Mouse (Mus musculus) embryonic fibroblast, embryonic 13.5 days (primary cell): ENCODE measurements at regions not wholly inside any gene's neighbourhood (a gene's known extent, or its start where the extent isn't known, plus 50 kb on each side); places are given as distances from the start of the nearest gene placed in this dataset.

Experiments used
- H3K27ac ChIP-seq: 2 replicates; pipeline ENCODE4 v1.5.1; 2012; ENCODE audit warnings: low read length, control low read depth, inconsistent platforms; ENCODE audit not compliant: insufficient read depth
- H3K4me1 ChIP-seq: 2 replicates; pipeline ENCODE4 v1.6.1; 2011; ENCODE audit warnings: low read length; ENCODE audit not compliant: control insufficient read depth, insufficient read depth
- H3K4me3 ChIP-seq: 2 replicates; pipeline ENCODE4 v1.5.1; 2011; ENCODE audit warnings: mild to moderate bottlenecking, control low read depth, low read length; ENCODE audit not compliant: insufficient read depth
- CTCF ChIP-seq: IDR thresholded peaks from 2 replicates; pipeline ENCODE4 v1.5.1; 2011; ENCODE audit warnings: mild to moderate bottlenecking, control low read depth, low read length, moderate library complexity, borderline replicate concordance; ENCODE audit not compliant: insufficient read depth
- POLR2A ChIP-seq: IDR thresholded peaks from 2 replicates; pipeline ENCODE4 v1.6.1; 2011; ENCODE audit warnings: low read depth, mild to moderate bottlenecking, control low read depth, low read length, moderate library complexity

GRCm38 (mm10) chr7:40245188-40245587 is 652.9 kb upstream of the Vstm2b start:
- Histone ChIP-seq H3K4me1 (no peaks in the 10 kb centered on the region), H3K27ac (no peak overlapping the region), H3K4me3 (no peak overlapping the region)
- no peak for TF ChIP-seq POLR2A
- no peak for TF ChIP-seq CTCF

GRCm38 (mm10) chr7:40248521-40248920 is 649.6 kb upstream of the Vstm2b start:
- Histone ChIP-seq H3K4me1 (no peaks in the 10 kb centered on the region), H3K27ac (no peak overlapping the region), H3K4me3 (no peak overlapping the region)
- no peak for TF ChIP-seq POLR2A
- TF ChIP-seq CTCF, result no peak

- H3K27ac ChIP-seq, result no peak overlapping the region
- no peaks in the 10 kb centered on the region for H3K4me1 ChIP-seq
- H3K4me3 ChIP-seq, result no peak overlapping the region
- TF ChIP-seq POLR2A, result no peak
- TF ChIP-seq CTCF, result no peak
Observed at GRCm38 (mm10) chr7:40253486-40253885, 644.6 kb upstream of the Vstm2b start.

- no peak for TF ChIP-seq POLR2A
- TF ChIP-seq CTCF, result no peak
Observed at GRCm38 (mm10) chr7:40257733-40258376, 640.3 kb upstream of the Vstm2b start.

GRCm38 (mm10) chr7:40258377-40258739 is 639.8 kb upstream of the Vstm2b start:
- Histone ChIP-seq H3K27ac (no peak overlapping the region), H3K4me3 (no peak overlapping the region), H3K4me1 (no peaks in the 10 kb centered on the region; the same call in 1 of the 2 replicates)
- TF ChIP-seq CTCF (no peak), POLR2A (no peak)

More at GRCm38 (mm10) chr7:40257733-40258376, 640.3 kb upstream of the Vstm2b start:
- H3K27ac ChIP-seq, result no peak overlapping the region
- no peaks in the 10 kb centered on the region; the same call in 1 of the 2 replicates for H3K4me1 ChIP-seq
- H3K4me3 ChIP-seq, result no peak overlapping the region

GRCm38 (mm10) chr7:40273459-40274072 is 624.6 kb upstream of the Vstm2b start:
- H3K4me1 ChIP-seq, result peaks cover 2% of the 10 kb centered on the region; the same call in 1 of the 2 replicates
- TF ChIP-seq POLR2A, result no peak
- no peak for TF ChIP-seq CTCF
- H3K4me3 ChIP-seq, result no peak overlapping the region
- no peak overlapping the region for H3K27ac ChIP-seq

GRCm38 (mm10) chr7:40275078-40275477 is 623.0 kb upstream of the Vstm2b start:
- TF ChIP-seq POLR2A (no peak), CTCF (no peak)

GRCm38 (mm10) chr7:40275658-40276057 is 622.5 kb upstream of the Vstm2b start:
- H3K4me1 ChIP-seq, result peaks cover 2% of the 10 kb centered on the region; the same call in 1 of the 2 replicates
- no peak overlapping the region for H3K27ac ChIP-seq
- TF ChIP-seq CTCF, result no peak
- no peak for TF ChIP-seq POLR2A
- no peak overlapping the region for H3K4me3 ChIP-seq

More at GRCm38 (mm10) chr7:40275078-40275477, 623.0 kb upstream of the Vstm2b start:
- Histone ChIP-seq H3K4me1 (peaks cover 2% of the 10 kb centered on the region; the same call in 1 of the 2 replicates), H3K27ac (no peak overlapping the region), H3K4me3 (no peak overlapping the region)

- no peak overlapping the region for H3K27ac ChIP-seq
Observed at GRCm38 (mm10) chr7:40276116-40276515, 622.0 kb upstream of the Vstm2b start.

GRCm38 (mm10) chr7:40290166-40290565 is 608.0 kb upstream of the Vstm2b start:
- Histone ChIP-seq H3K4me3 (no peak overlapping the region), H3K27ac (no peak overlapping the region), H3K4me1 (no peaks in the 10 kb centered on the region)
- TF ChIP-seq CTCF (no peak), POLR2A (no peak)

More at GRCm38 (mm10) chr7:40276116-40276515, 622.0 kb upstream of the Vstm2b start:
- no peak overlapping the region for H3K4me3 ChIP-seq
- TF ChIP-seq POLR2A, result no peak
- no peak for TF ChIP-seq CTCF
- H3K4me1 ChIP-seq, result peaks cover 2% of the 10 kb centered on the region; the same call in 1 of the 2 replicates
